ENCODE assay signal across 23 mouse cellular contexts in genomic region chr1:156930263-156930662, GRCm38 (mm10). TPM values are rescaled to one million over a fixed set of nuclear protein-coding genes. Genes with fewer than 3 reads are reported as not detected.
DNase-seq lines count a peak whose midpoint lies in the region; ATAC-seq and TF ChIP-seq lines count a peak whose summit lies in the region.
"Had no signal": no experiment of that assay in that cellular context is flagged by ENCODE, and none has a peak within 500 bp of the region (broad histone marks: within the 10 kb centered on the region; RNA-seq: fewer than 3 reads in every experiment).

No protein-coding gene starts in this region.

- H3K27ac ChIP-seq in hindbrain, postnatal 0 days: no peak overlapping the region
- H3K27ac ChIP-seq in hindbrain, embryonic 16.5 days (ENCODE audit: low read depth, low read length): no peak overlapping the region
- no peak overlapping the region for H3K27ac ChIP-seq in lung, embryonic 16.5 days (ENCODE audit: low read length)
- H3K27ac ChIP-seq: embryonic facial prominence, embryonic 12.5 days; forebrain, embryonic 15.5 days; hindbrain, embryonic 15.5 days; limb, embryonic 12.5 days; liver, embryonic 15.5 days; macrophage; midbrain, embryonic 12.5 days; neural tube, embryonic 15.5 days; stomach, embryonic 15.5 days had no signal

- no peak for DNase-seq in hindbrain, postnatal 0 days (ENCODE audit: low spot score)
- no peak for DNase-seq in lung, postnatal 10 days
- peak; percentile 43 for DNase-seq in 416B (ENCODE audit: low read depth)
- DNase-seq in brain, embryonic 14.5 days (ENCODE audit: low read depth): no peak
- no peak for DNase-seq in left cerebral cortex, adult 8-10 months (ENCODE audit: low spot score in 2 of 2)
- DNase-seq: adrenal gland, adult 8-10 months; cerebellum, adult 9-11 months; gastrocnemius, postnatal 25 days; heart, postnatal 36 days; kidney, adult 18-20 months; kidney, postnatal 25 days; thymus, adult 2 months had no signal

- H3K36me3 ChIP-seq in hindbrain, postnatal 0 days (ENCODE audit: insufficient read depth, low read length): no peaks in the 10 kb centered on the region
- peaks cover 2% of the 10 kb centered on the region; the same call in 1 of the 2 replicates for H3K36me3 ChIP-seq in hindbrain, embryonic 16.5 days (ENCODE audit: control insufficient read depth, insufficient read depth, low read length)
- no peaks in the 10 kb centered on the region for H3K36me3 ChIP-seq in lung, embryonic 16.5 days (ENCODE audit: control insufficient read depth, insufficient read depth, low read length)
- H3K36me3 ChIP-seq: forebrain, embryonic 15.5 days; hindbrain, embryonic 15.5 days; limb, embryonic 12.5 days; liver, embryonic 15.5 days; midbrain, embryonic 12.5 days; neural tube, embryonic 15.5 days; stomach, embryonic 15.5 days had no signal

- H3K27me3 ChIP-seq in hindbrain, postnatal 0 days (ENCODE audit: insufficient read depth, low read length): no peaks in the 10 kb centered on the region
- no peaks in the 10 kb centered on the region for H3K27me3 ChIP-seq in hindbrain, embryonic 16.5 days (replicated peaks; ENCODE audit: control insufficient read depth, insufficient read depth, low read length)
- H3K27me3 ChIP-seq in lung, embryonic 16.5 days (ENCODE audit: control insufficient read depth, insufficient read depth, low read depth, low read length): no peaks in the 10 kb centered on the region
- H3K27me3 ChIP-seq: embryonic facial prominence, embryonic 12.5 days; forebrain, embryonic 15.5 days; hindbrain, embryonic 15.5 days; limb, embryonic 12.5 days; liver, embryonic 15.5 days; midbrain, embryonic 12.5 days; neural tube, embryonic 15.5 days; stomach, embryonic 15.5 days had no signal

- peaks cover 5% of the 10 kb centered on the region; the same call in 1 of the 2 replicates for H3K4me1 ChIP-seq in hindbrain, postnatal 0 days (ENCODE audit: insufficient read depth, low read length)
- peaks cover 12% of the 10 kb centered on the region for H3K4me1 ChIP-seq in hindbrain, embryonic 16.5 days (ENCODE audit: control insufficient read depth, insufficient read depth, low read depth, low read length)
- peaks cover 10% of the 10 kb centered on the region for H3K4me1 ChIP-seq in lung, embryonic 16.5 days (replicated peaks; ENCODE audit: control insufficient read depth, insufficient read depth, low read length)
- H3K4me1 ChIP-seq: stomach, embryonic 15.5 days had no signal

- peak; percentile 38; the same call in 1 of the 2 replicates for TF ChIP-seq CTCF in hindbrain, postnatal 0 days (IDR thresholded peaks at IDR 0.05; ENCODE audit: low read depth)
- TF ChIP-seq CTCF in brain, embryonic 14.5 days (IDR thresholded peaks at IDR 0.05; ENCODE audit: borderline replicate concordance, extremely low read depth, insufficient read depth, insufficient read length): peak; percentile 28; the same call in 1 of the 2 replicates

- no peak for TF ChIP-seq POLR2A in brain, embryonic 14.5 days (IDR thresholded peaks at IDR 0.05; ENCODE audit: borderline replicate concordance, extremely low read depth, insufficient read depth, insufficient read length, poor library complexity, severe bottlenecking)

- ATAC-seq in hindbrain, postnatal 0 days: no peak
- no peak for ATAC-seq in hindbrain, embryonic 16.5 days
- peak; percentile 63; the same call in 1 of the 2 replicates for ATAC-seq in lung, embryonic 16.5 days (ENCODE audit: low read depth)
- ATAC-seq: forebrain, embryonic 15.5 days had no signal

- H3K4me2 ChIP-seq in hindbrain, postnatal 0 days (ENCODE audit: low read depth, low read length): no peak overlapping the region
- no peak overlapping the region for H3K4me2 ChIP-seq in hindbrain, embryonic 16.5 days (ENCODE audit: low read length)
- H3K4me2 ChIP-seq in lung, embryonic 16.5 days (ENCODE audit: low read depth, low read length): no peak overlapping the region
- H3K4me2 ChIP-seq: embryonic facial prominence, embryonic 12.5 days; forebrain, embryonic 15.5 days; hindbrain, embryonic 15.5 days; limb, embryonic 12.5 days; liver, embryonic 15.5 days; midbrain, embryonic 12.5 days; neural tube, embryonic 15.5 days; stomach, embryonic 15.5 days had no signal

- H3K9me3 ChIP-seq in hindbrain, postnatal 0 days (ENCODE audit: low read length): no peaks in the 10 kb centered on the region
- no peaks in the 10 kb centered on the region for H3K9me3 ChIP-seq in hindbrain, embryonic 16.5 days (ENCODE audit: control insufficient read depth, low read length)
- H3K9me3 ChIP-seq in lung, embryonic 16.5 days (ENCODE audit: control insufficient read depth, low read length): no peaks in the 10 kb centered on the region
- H3K9me3 ChIP-seq: embryonic facial prominence, embryonic 12.5 days; forebrain, embryonic 15.5 days; hindbrain, embryonic 15.5 days; limb, embryonic 12.5 days; liver, embryonic 15.5 days; midbrain, embryonic 12.5 days; neural tube, embryonic 15.5 days; stomach, embryonic 15.5 days had no signal

- WGBS in hindbrain, postnatal 0 days: 55% methylated on average over 5 of the region's 5 CpGs
- WGBS in hindbrain, embryonic 16.5 days: 51% methylated on average over 5 of the region's 5 CpGs
- 43% methylated on average over 5 of the region's 5 CpGs for WGBS in lung, embryonic 16.5 days

- H3K4me3 ChIP-seq in hindbrain, postnatal 0 days (ENCODE audit: low read length): no peak overlapping the region
- H3K4me3 ChIP-seq in hindbrain, embryonic 16.5 days (ENCODE audit: low read length): no peak overlapping the region
- H3K4me3 ChIP-seq in lung, embryonic 16.5 days (ENCODE audit: low read length): no peak overlapping the region
- H3K4me3 ChIP-seq: embryonic facial prominence, embryonic 12.5 days; forebrain, embryonic 15.5 days; hindbrain, embryonic 15.5 days; limb, embryonic 12.5 days; liver, embryonic 15.5 days; midbrain, embryonic 12.5 days; neural tube, embryonic 15.5 days; stomach, embryonic 15.5 days had no signal

- H3K9ac ChIP-seq in hindbrain, postnatal 0 days (replicated peaks; ENCODE audit: low read length): no peak overlapping the region
- no peak overlapping the region for H3K9ac ChIP-seq in hindbrain, embryonic 16.5 days (ENCODE audit: low read depth, low read length)
- H3K9ac ChIP-seq in lung, embryonic 16.5 days (ENCODE audit: low read length): no peak overlapping the region
- H3K9ac ChIP-seq: embryonic facial prominence, embryonic 12.5 days; forebrain, embryonic 15.5 days; hindbrain, embryonic 15.5 days; limb, embryonic 12.5 days; liver, embryonic 15.5 days; midbrain, embryonic 12.5 days; neural tube, embryonic 15.5 days; stomach, embryonic 15.5 days had no signal

RNA-seq across cellular contexts. Expression of gene Ralgps2, which starts 9.2 kb away (rescaled TPM):
- 52.8 and 53.6 TPM in 2 replicates for total RNA-seq in hindbrain, postnatal 0 days (2014; rRNA removed)
- 70.1 and 75.5 TPM in 2 replicates for polyA plus RNA-seq in hindbrain, postnatal 0 days (2015; fragmentation: Nextera tagmentation; extraction: Ambion mirVana)
- polyA plus RNA-seq in hindbrain, embryonic 16.5 days (2015; fragmentation: Nextera tagmentation; extraction: Ambion mirVana): 74.7 and 75.9 TPM in 2 replicates
- 68.8 and 75.8 TPM in 2 replicates for polyA plus RNA-seq in lung, embryonic 16.5 days (2015; fragmentation: Nextera tagmentation; extraction: Ambion mirVana)
- polyA plus RNA-seq in brain, embryonic 14.5 days (2012; rRNA removed): 36.3 and 52.1 TPM in 2 replicates
- total RNA-seq in left cerebral cortex, adult 8-10 months (2022): 10 to 100 TPM; 34.9 to 50.6 (median 44.1) TPM
